Mouse (Mus musculus) ES-Bruce4 (cell line): ENCODE measurements at regions not wholly inside any gene's neighbourhood (a gene's known extent, or its start where the extent isn't known, plus 50 kb on each side); places are given as distances from the start of the nearest gene placed in this dataset.

Experiments used
- CTCF ChIP-seq: IDR thresholded peaks from one replicate; pipeline ENCODE4 v1.8.1; 2011; ENCODE audit warnings: low read depth, low read length
- EP300 ChIP-seq: IDR thresholded peaks from 2 replicates; pipeline ENCODE4 v1.6.1; 2011; ENCODE audit warnings: low read depth, low read length; ENCODE audit not compliant: insufficient read depth
- POLR2A ChIP-seq: IDR thresholded peaks from one replicate; pipeline ENCODE4 v1.8.1; 2011; ENCODE audit warnings: low read length; ENCODE audit not compliant: insufficient read depth

GRCm38 (mm10) chr9:68426286-68426685 lies 227.3 kb upstream of the Rora start:
- no peak for TF ChIP-seq CTCF
- TF ChIP-seq POLR2A, result no peak
- TF ChIP-seq EP300, result no peak
